In the genomic region with DNA sequence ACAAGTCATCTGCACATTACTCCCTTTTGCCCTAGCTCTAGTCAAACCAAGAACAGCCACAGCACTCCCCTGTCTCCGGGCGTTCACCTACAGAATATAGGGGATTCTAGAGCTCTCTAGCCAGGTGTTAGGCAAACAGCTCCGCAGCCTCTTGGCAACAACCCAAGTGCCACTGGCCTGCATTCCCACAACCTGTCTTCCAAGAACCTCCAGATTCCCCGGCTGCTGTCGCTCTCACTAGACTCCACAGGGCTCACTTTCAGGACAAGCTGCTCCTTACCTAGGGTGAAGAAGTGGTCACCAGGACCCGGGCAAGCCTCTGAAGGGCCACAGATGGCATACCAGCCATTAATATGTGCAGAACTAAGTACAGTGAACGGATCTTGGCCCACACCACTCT, we compare ENCODE assay signal across 22 mouse cellular contexts. TPM values are rescaled to one million over a fixed set of nuclear protein-coding genes. Genes with fewer than 3 reads are reported as not detected.
DNase-seq lines count a peak whose midpoint lies in the region; ATAC-seq and TF ChIP-seq lines count a peak whose summit lies in the region.
"Had no signal": no experiment of that assay in that cellular context is flagged by ENCODE, and none has a peak within 500 bp of the region (broad histone marks: within the 10 kb centered on the region; RNA-seq: fewer than 3 reads in every experiment).

No protein-coding gene starts in this region.

- no peaks in the 10 kb centered on the region for H3K27me3 ChIP-seq in midbrain, embryonic 11.5 days (ENCODE audit: control insufficient read depth, insufficient read depth, low read length)
- H3K27me3 ChIP-seq in midbrain, embryonic 14.5 days (ENCODE audit: control insufficient read depth, insufficient read depth, low read length) = no peaks in the 10 kb centered on the region
- H3K27me3 ChIP-seq: embryonic facial prominence, embryonic 13.5 days; heart, embryonic 13.5 days; hindbrain, embryonic 12.5 days had no signal

- peak; percentile 54 for DNase-seq in cerebellum, adult 11-12 months
- DNase-seq in cerebellum, adult 11 months = no peak
- DNase-seq in heart, postnatal 4 days = peak; percentile 21
- no peak for DNase-seq in heart, adult 11 months
- DNase-seq in lung, adult 2 months = peak; percentile 12
- DNase-seq in lung, postnatal 4 days = no peak
- DNase-seq in midbrain, embryonic 11.5 days (ENCODE audit: low spot score, missing footprints) = peak; percentile 41
- DNase-seq in midbrain, embryonic 14.5 days = no peak
- DNase-seq: adrenal gland, adult 8-10 months; adrenal gland, postnatal 36 days; B cell, adult 2 months; cerebellum, adult 8-10 months; gastrocnemius, postnatal 25 days; heart, postnatal 36 days had no signal

- no peak for TF ChIP-seq CTCF in lung, adult 2 months (IDR thresholded peaks at IDR 0.05; ENCODE audit: insufficient read depth, low read length)

- 66% methylated on average over 7 of the region's 7 CpGs for WGBS in lung, adult 2 months
- WGBS in midbrain, embryonic 11.5 days = 91% methylated on average over 7 of the region's 7 CpGs
- WGBS in midbrain, embryonic 14.5 days = 92% methylated on average over 7 of the region's 7 CpGs

- no peaks in the 10 kb centered on the region for H3K9me3 ChIP-seq in midbrain, embryonic 11.5 days (ENCODE audit: control insufficient read depth, low read length)
- no peaks in the 10 kb centered on the region for H3K9me3 ChIP-seq in midbrain, embryonic 14.5 days (ENCODE audit: control insufficient read depth, low read length)
- H3K9me3 ChIP-seq: embryonic facial prominence, embryonic 13.5 days; forebrain, embryonic 12.5 days; G1E; heart, embryonic 13.5 days; hindbrain, embryonic 12.5 days had no signal

- no peak for ATAC-seq in midbrain, embryonic 11.5 days (ENCODE audit: low FRiP score)
- no peak for ATAC-seq in midbrain, embryonic 14.5 days (ENCODE audit: low FRiP score, low TSS enrichment)
- ATAC-seq: CD4-positive, CD25-positive, alpha-beta regulatory T cell, adult 4 months; forebrain, embryonic 16.5 days; hindbrain, embryonic 16.5 days had no signal

- no peak for TF ChIP-seq POLR2A in lung, adult 2 months (IDR thresholded peaks at IDR 0.05; ENCODE audit: borderline replicate concordance, extremely low read depth, low read depth, low read length)

- H3K36me3 ChIP-seq in midbrain, embryonic 11.5 days (ENCODE audit: control insufficient read depth, insufficient read depth, low read length) = no peaks in the 10 kb centered on the region
- no peaks in the 10 kb centered on the region for H3K36me3 ChIP-seq in midbrain, embryonic 14.5 days (ENCODE audit: control insufficient read depth, insufficient read depth, low read length)
- H3K36me3 ChIP-seq: embryonic facial prominence, embryonic 13.5 days; forebrain, embryonic 12.5 days; heart, embryonic 13.5 days; hindbrain, embryonic 12.5 days had no signal

- H3K4me2 ChIP-seq in midbrain, embryonic 11.5 days = no peak overlapping the region
- no peak overlapping the region for H3K4me2 ChIP-seq in midbrain, embryonic 14.5 days (ENCODE audit: low read length)
- H3K4me2 ChIP-seq: embryonic facial prominence, embryonic 13.5 days; forebrain, embryonic 12.5 days; heart, embryonic 13.5 days; hindbrain, embryonic 12.5 days had no signal

- H3K27ac ChIP-seq in midbrain, embryonic 11.5 days (ENCODE audit: low read depth, low read length) = no peak overlapping the region
- no peak overlapping the region for H3K27ac ChIP-seq in midbrain, embryonic 14.5 days (replicated peaks; ENCODE audit: low read depth, low read length)
- H3K27ac ChIP-seq: embryonic facial prominence, embryonic 13.5 days; forebrain, embryonic 12.5 days; heart, embryonic 13.5 days; hindbrain, embryonic 12.5 days had no signal

- no peak overlapping the region for H3K4me3 ChIP-seq in lung, adult 2 months (replicated peaks; ENCODE audit: extremely low read depth, low read depth, low read length)
- no peak overlapping the region for H3K4me3 ChIP-seq in midbrain, embryonic 11.5 days (ENCODE audit: low read depth, low read length)
- no peak overlapping the region for H3K4me3 ChIP-seq in midbrain, embryonic 14.5 days (replicated peaks; ENCODE audit: low read depth, low read length)
- H3K4me3 ChIP-seq: embryonic facial prominence, embryonic 13.5 days; forebrain, embryonic 12.5 days; heart, embryonic 13.5 days; hindbrain, embryonic 12.5 days had no signal

- H3K4me1 ChIP-seq in lung, adult 2 months (ENCODE audit: control insufficient read depth, insufficient read depth, low read length) = no peaks in the 10 kb centered on the region
- H3K4me1 ChIP-seq in midbrain, embryonic 11.5 days (ENCODE audit: control insufficient read depth, insufficient read depth, low read length) = no peaks in the 10 kb centered on the region
- H3K4me1 ChIP-seq in midbrain, embryonic 14.5 days (ENCODE audit: control insufficient read depth, insufficient read depth, low read length) = peaks cover 7% of the 10 kb centered on the region; the same call in 1 of the 2 replicates

- H3K9ac ChIP-seq in midbrain, embryonic 11.5 days (ENCODE audit: low read length) = no peak overlapping the region
- H3K9ac ChIP-seq in midbrain, embryonic 14.5 days (replicated peaks; ENCODE audit: low read length) = no peak overlapping the region
- H3K9ac ChIP-seq: embryonic facial prominence, embryonic 13.5 days; forebrain, embryonic 12.5 days; heart, embryonic 13.5 days; hindbrain, embryonic 12.5 days had no signal

RNA-seq across cellular contexts. Expression of gene Zbtb40, which starts 17.3 kb away (rescaled TPM):
- total RNA-seq in heart, postnatal 4 days (2021) = 1 to 10 TPM; 4.3 to 6.6 TPM
- polyA plus RNA-seq in lung, adult 2 months (2012; rRNA removed) = 9.4 and 10.2 TPM in 2 replicates
- polyA plus RNA-seq in midbrain, embryonic 11.5 days (2014; fragmentation: Nextera tagmentation; extraction: Ambion mirVana) = 3.4 and 4.2 TPM in 2 replicates
- polyA plus RNA-seq in midbrain, embryonic 14.5 days (2014; fragmentation: Nextera tagmentation; extraction: Ambion mirVana) = 3.4 and 4.3 TPM in 2 replicates

Comparison
In these comparisons a context has a peak if more than half of its experiments do, and no peak if none do; other contexts are left out.
1. DNase-seq: peak in cerebellum, adult 11-12 months (single experiment), heart, postnatal 4 days (single experiment), lung, adult 2 months (single experiment) and midbrain, embryonic 11.5 days (single experiment); none in cerebellum, adult 11 months (single experiment), heart, adult 11 months (single experiment), lung, postnatal 4 days (0 of 2) and midbrain, embryonic 14.5 days (single experiment).